Mouse (Mus musculus) forebrain, embryonic 12.5 days (tissue): ENCODE results near the gene Zfand5. TPM values are rescaled to one million over a fixed set of nuclear protein-coding genes. Genes with fewer than 3 reads are reported as not detected.
"Not testable (repeated sequence)": the region's sequence is repeated elsewhere in the genome, so short reads cannot be mapped to it uniquely, and the experiment has no call there.

ENCODE experiments used
- ATAC-seq: fragments of 200-750 bp; cut with Nextera tagmentation; 2 replicates; pipeline ENCODE4 v1.8.0; 2017; ENCODE audit warnings: moderate TSS enrichment; ENCODE audit not compliant: low FRiP score
- H3K27ac ChIP-seq: fragments of 300-500 bp; sonication (generic); 2 replicates; pipeline ENCODE4 v1.5.1; 2016; ENCODE audit warnings: mild to moderate bottlenecking
- H3K27me3 ChIP-seq: fragments of 300-500 bp; sonication (generic); 2 replicates; pipeline ENCODE4 v1.6.1; 2016; ENCODE audit warnings: mild to moderate bottlenecking
- H3K36me3 ChIP-seq: fragments of 300-500 bp; sonication (generic); replicated peaks from 2 replicates; pipeline ENCODE4 v1.6.1; 2016; ENCODE audit warnings: mild to moderate bottlenecking
- H3K4me1 ChIP-seq: fragments of 300-500 bp; sonication (generic); 2 replicates; pipeline ENCODE4 v1.6.1; 2016
- H3K4me2 ChIP-seq: fragments of 300-500 bp; sonication (generic); 2 replicates; pipeline ENCODE4 v1.6.1; 2016; ENCODE audit warnings: mild to moderate bottlenecking, moderate library complexity
- H3K4me3 ChIP-seq: fragments of 300-500 bp; sonication (generic); replicated peaks from 2 replicates; pipeline ENCODE4 v1.5.1; 2016; ENCODE audit warnings: mild to moderate bottlenecking
- H3K9ac ChIP-seq: fragments of 300-500 bp; sonication (generic); 2 replicates; pipeline ENCODE4 v1.6.1; 2016; ENCODE audit warnings: mild to moderate bottlenecking
- H3K9me3 ChIP-seq: fragments of 300-500 bp; sonication (generic); 2 replicates; pipeline ENCODE4 v1.6.1; 2016
- WGBS: fragments of 180-500 bp; shearing (Covaris S2); methylation state at CpG from one replicate; pipeline ENCODE4 v1.1.7; 2016; 5-methylcytosine and 5-hydroxymethylcytosine counted together
- polyA plus RNA-seq: library from polyadenylated mRNA; unstranded; fragments of >200 nt; fragmentation: Nextera tagmentation; extraction: Ambion mirVana; gene quantifications from 2 replicates; pipeline ENCODE4 v1.2.1, GENCODE M21; 2016

Gene Zfand5
- 150 and 152 TPM in 2 replicates for polyA plus RNA-seq

DNA sequence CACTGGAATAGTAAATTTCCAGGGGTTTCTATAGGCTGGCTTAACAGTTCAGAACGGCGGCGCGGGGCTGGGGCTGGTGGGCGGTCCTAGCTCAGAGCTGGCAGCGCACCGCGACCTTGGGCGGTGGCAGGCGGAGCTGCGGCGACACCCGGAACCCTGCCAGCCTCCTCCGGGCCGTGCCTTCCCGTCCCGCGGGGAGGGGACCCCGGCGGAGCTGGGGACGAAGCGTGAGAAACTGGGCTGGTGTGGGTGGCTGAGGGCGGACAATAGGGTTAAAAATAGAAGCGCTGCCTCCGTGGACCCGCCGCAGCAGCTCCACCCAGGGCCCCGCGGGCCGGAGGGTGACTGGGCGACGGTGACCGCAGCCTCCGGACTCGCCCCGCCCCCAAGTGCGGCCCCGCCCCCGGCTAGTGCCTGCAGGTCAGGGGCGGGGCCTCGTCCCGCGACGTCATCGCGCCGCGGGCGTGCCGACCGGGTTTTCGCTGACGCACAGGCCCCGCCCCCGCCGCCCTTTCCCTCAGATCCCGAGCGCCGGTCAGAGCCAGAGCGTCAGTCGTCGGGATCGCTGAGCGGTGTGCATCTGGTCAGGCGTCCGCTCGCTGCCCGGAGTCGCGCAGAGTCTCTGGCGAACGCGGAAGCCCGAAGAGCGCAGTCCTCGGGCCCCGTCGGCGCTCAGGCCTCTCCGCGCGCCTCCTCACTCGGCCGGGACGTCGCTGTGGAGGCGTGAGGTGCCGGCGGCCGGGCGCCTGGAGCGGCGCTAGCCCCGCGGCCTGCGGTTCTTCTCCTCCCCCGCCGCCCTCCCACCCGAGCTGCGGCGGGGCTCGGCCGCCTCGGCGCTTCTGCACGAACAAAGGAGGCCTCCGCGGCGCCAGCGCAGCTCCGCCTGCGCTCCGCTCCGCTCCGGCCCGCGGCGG lies at the start of gene Zfand5:
Gene Zfand5, plus strand, starts transcription at position 538 of the 914 bp plus-strand sequence.
- no peaks in the 10 kb centered on the region for H3K27me3 ChIP-seq
- peak within 1 kb of the TSS; percentile 100 for H3K9ac ChIP-seq
- peaks cover 17% of the 10 kb centered on the region for H3K4me1 ChIP-seq
- peak within 1 kb of the TSS; percentile 100 for H3K27ac ChIP-seq
- H3K4me3 ChIP-seq, result peak within 1 kb of the TSS; percentile 98
- ATAC-seq, result peak; percentile 96
- WGBS, result under 1% methylated on average over 93 of the region's 118 CpGs
- no peaks in the 10 kb centered on the region for H3K9me3 ChIP-seq
- peak within 1 kb of the TSS; percentile 62 for H3K4me2 ChIP-seq
- peaks cover 7% of the 10 kb centered on the region for H3K36me3 ChIP-seq

DNA sequence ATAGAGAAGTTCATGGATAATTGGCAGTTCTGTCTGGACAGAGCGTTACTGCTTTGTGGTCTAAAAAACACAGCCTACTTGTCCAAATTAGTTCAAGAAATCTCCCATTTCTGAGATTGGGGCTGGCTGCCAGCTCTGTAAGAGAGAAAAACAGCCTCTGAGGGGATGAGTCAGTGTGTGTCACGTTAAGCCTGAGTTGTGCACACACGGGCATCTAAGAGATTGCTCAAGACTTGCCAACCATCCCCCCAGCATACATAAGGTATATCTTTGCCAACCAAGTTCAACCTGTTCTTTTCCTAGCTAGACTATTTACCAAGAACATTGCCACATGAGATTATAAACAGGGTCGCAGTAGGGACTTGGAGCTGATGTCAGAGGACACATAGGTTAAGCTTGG lies 44.9 kb upstream of the Zfand5 start:
- no peaks in the 10 kb centered on the region for H3K36me3 ChIP-seq
- no peak overlapping the region for H3K9ac ChIP-seq
- H3K4me1 ChIP-seq, result no peaks in the 10 kb centered on the region
- WGBS, result 82% methylated on average over 4 of the region's 4 CpGs
- H3K4me2 ChIP-seq, result no peak overlapping the region
- H3K9me3 ChIP-seq, result no peaks in the 10 kb centered on the region
- H3K4me3 ChIP-seq, result no peak overlapping the region
- no peaks in the 10 kb centered on the region for H3K27me3 ChIP-seq
- no peak overlapping the region for H3K27ac ChIP-seq
- ATAC-seq, result no peak

DNA sequence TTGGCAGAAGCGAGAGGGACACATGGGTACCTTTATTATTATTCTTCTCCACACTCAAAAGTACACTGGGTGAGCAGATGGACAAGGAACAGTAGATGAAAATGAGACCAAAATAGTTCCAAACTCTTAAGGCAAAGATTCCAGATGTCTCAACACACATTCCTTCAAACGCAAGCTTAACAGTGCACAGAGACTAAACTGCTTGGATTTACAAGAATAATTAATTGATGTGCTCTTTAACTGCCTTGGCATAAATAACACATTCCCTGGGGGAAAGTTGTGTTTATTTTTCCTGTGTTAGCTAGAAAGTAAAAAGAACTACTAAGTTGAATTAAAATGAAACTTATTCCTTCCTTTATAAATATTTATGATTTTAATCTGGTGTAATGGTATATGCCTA lies 44.3 kb upstream of the Zfand5 start:
- no peak overlapping the region for H3K9ac ChIP-seq

DNA sequence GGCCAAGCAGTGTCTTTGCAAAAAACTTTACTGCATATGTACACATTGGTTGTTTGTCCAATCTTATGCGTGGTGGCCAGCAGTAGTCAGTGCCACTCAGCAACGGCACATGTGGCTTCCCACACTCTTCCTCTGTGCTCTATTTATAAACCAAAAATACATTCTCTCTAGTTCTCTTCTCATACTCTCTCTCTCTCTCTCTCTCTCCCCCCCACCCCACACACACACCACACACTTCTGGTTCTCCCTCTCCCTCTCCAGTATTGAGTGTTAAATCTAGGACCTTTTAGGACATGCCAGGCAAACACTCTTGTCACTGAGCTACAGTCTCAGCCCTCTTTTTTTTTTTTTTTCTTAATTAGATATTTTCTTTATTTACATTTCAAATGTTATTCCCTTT lies 23.3 kb upstream of the Zfand5 start:
- not testable (repeated sequence) for ATAC-seq, H3K27me3 ChIP-seq, H3K9me3 ChIP-seq, H3K4me2 ChIP-seq, H3K4me1 ChIP-seq, H3K36me3 ChIP-seq, H3K9ac ChIP-seq, H3K4me3 ChIP-seq, H3K27ac ChIP-seq
- 98% methylated on average over 2 of the region's 2 CpGs for WGBS

More for the DNA sequence above, 44.3 kb upstream of the Zfand5 start:
- H3K36me3 ChIP-seq, result no peaks in the 10 kb centered on the region
- H3K4me2 ChIP-seq, result no peak overlapping the region
- no peaks in the 10 kb centered on the region for H3K9me3 ChIP-seq
- H3K4me1 ChIP-seq, result no peaks in the 10 kb centered on the region
- ATAC-seq, result no peak
- H3K27me3 ChIP-seq, result no peaks in the 10 kb centered on the region
- 69% methylated on average over 2 of the region's 2 CpGs for WGBS
- H3K27ac ChIP-seq, result no peak overlapping the region
- H3K4me3 ChIP-seq, result no peak overlapping the region

DNA sequence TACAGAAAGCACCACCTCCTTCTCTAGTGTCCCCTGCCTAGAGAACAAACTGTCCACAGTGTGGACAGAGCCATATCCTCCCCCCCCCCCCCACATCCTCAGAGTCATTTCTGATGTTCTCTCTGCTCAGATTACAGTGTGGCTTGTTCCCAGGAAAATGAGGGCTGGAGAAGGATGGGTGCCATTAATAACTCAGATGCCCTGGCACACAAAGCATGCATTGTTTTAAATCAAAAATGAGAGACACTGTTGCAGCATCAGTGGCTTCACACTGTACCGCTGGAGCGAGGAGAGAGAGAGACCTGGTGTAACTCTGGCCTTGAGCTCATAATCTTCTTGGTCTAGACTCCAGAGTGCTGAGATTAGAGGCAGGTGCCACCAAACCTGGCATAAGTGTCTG lies 18.2 kb upstream of the Zfand5 start:
- no peaks in the 10 kb centered on the region for H3K4me1 ChIP-seq
- no peak overlapping the region for H3K4me2 ChIP-seq
- no peak overlapping the region for H3K9ac ChIP-seq
- H3K27ac ChIP-seq, result no peak overlapping the region
- 87% methylated on average over 2 of the region's 2 CpGs for WGBS
- H3K4me3 ChIP-seq, result no peak overlapping the region
- H3K9me3 ChIP-seq, result no peaks in the 10 kb centered on the region
- no peaks in the 10 kb centered on the region for H3K27me3 ChIP-seq
- ATAC-seq, result no peak
- no peaks in the 10 kb centered on the region for H3K36me3 ChIP-seq

DNA sequence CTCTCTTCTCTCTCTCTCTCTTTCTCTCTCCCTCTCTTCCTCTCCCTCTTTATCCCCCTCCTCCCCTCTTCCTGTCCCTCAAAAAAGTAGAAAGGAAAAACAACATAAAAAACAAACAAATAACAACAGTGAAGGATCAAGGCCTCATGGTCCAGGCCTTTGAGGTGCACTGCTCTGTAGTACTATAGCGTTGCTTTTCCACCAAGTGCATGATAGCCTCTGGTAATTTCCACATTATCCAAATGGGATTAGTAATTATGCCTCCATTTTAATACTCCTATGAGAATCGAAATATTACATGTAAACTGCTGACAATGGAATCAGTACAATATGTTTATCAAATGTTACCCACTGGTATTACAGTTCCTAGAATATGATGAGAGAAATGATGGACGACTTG lies 16.2 kb upstream of the Zfand5 start:
- ATAC-seq, result no peak
- no peaks in the 10 kb centered on the region for H3K27me3 ChIP-seq
- WGBS, result 87% methylated on average over 3 of the region's 3 CpGs
- H3K9ac ChIP-seq, result no peak overlapping the region
- H3K27ac ChIP-seq, result no peak overlapping the region
- H3K4me2 ChIP-seq, result no peak overlapping the region
- no peaks in the 10 kb centered on the region for H3K36me3 ChIP-seq
- no peaks in the 10 kb centered on the region for H3K9me3 ChIP-seq
- H3K4me3 ChIP-seq, result no peak overlapping the region
- no peaks in the 10 kb centered on the region for H3K4me1 ChIP-seq

DNA sequence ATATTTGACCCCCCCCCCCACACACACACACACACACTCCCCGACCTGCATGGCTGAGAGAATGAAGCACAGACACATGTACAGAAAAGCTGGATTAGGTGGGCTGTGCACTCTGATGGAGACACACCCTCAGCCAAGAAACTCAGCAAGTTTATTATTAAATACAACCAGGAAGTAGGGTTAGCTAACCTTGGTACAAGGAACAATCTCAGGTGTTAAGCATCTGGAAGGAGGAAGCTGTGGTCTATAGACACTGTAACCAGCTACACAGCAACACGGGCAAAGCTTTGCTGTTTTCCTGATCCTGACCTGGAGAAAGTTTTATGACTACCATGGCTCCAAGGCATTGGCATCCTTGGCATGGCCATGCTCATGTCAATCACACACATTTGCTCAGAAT lies 12.6 kb upstream of the Zfand5 start:
- 79% methylated on average over 2 of the region's 2 CpGs for WGBS
- Histone ChIP-seq H3K27me3 (no peaks in the 10 kb centered on the region), H3K36me3 (no peaks in the 10 kb centered on the region), H3K9me3 (no peaks in the 10 kb centered on the region), H3K4me1 (no peaks in the 10 kb centered on the region), H3K27ac (no peak overlapping the region), H3K4me2 (no peak overlapping the region), H3K4me3 (no peak overlapping the region), H3K9ac (no peak overlapping the region)
- no peak for ATAC-seq

DNA sequence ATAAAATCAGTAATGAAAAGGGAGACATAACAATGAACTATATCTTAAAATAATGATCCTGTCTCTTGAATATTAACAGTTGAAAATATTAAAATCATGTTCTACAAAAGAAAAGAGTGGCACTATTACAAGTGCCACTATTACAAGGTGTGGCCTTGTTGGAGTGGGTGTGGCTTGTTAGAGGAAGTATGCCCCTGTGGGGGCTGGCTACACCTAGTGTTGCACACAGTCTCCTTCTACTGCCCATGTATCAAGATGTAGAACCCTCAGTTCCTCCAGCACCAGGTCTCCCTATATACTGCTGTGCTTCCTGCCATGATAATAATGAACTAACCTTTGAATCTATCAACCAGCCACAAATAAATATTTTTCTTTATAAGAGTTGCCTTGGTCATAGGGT lies 11.8 kb upstream of the Zfand5 start:
- no peaks in the 10 kb centered on the region for H3K27me3 ChIP-seq
- no peaks in the 10 kb centered on the region for H3K9me3 ChIP-seq
- no peak overlapping the region for H3K27ac ChIP-seq
- no peak overlapping the region for H3K9ac ChIP-seq
- H3K4me3 ChIP-seq, result no peak overlapping the region
- H3K4me2 ChIP-seq, result no peak overlapping the region
- ATAC-seq, result no peak
- no peaks in the 10 kb centered on the region for H3K36me3 ChIP-seq
- H3K4me1 ChIP-seq, result no peaks in the 10 kb centered on the region

DNA sequence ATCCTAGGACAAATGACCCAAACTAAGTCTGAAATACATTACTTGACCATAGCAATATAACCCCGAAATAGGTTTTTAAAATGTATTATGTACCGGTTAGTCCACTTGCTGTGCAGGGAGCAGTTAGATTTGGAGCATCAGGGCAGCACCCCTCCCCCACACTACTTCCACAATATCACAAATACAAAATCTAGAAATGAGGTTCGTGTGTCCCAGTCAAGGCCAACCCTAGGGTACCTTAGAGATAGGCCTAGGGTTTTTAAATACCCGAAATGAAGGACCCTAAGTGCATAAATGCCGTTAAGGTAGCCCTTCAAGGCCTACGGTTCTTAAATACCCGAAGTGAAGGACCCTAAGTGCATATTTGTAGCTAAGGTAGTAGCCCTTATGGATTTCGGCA lies 892 bp upstream of the Zfand5 start:
- peak overlapping the region; percentile 100; the same call in 1 of the 2 replicates for H3K9ac ChIP-seq
- peak; percentile 0; the same call in 1 of the 2 replicates for ATAC-seq
- H3K27me3 ChIP-seq, result no peaks in the 10 kb centered on the region
- H3K4me3 ChIP-seq, result peak overlapping the region; percentile 98
- peak overlapping the region; percentile 62 for H3K4me2 ChIP-seq
- H3K4me1 ChIP-seq, result peaks cover 13% of the 10 kb centered on the region
- H3K36me3 ChIP-seq, result no peaks in the 10 kb centered on the region
- 34% methylated on average over 8 of the region's 8 CpGs for WGBS
- H3K27ac ChIP-seq, result peak overlapping the region; percentile 100
- no peaks in the 10 kb centered on the region for H3K9me3 ChIP-seq

DNA sequence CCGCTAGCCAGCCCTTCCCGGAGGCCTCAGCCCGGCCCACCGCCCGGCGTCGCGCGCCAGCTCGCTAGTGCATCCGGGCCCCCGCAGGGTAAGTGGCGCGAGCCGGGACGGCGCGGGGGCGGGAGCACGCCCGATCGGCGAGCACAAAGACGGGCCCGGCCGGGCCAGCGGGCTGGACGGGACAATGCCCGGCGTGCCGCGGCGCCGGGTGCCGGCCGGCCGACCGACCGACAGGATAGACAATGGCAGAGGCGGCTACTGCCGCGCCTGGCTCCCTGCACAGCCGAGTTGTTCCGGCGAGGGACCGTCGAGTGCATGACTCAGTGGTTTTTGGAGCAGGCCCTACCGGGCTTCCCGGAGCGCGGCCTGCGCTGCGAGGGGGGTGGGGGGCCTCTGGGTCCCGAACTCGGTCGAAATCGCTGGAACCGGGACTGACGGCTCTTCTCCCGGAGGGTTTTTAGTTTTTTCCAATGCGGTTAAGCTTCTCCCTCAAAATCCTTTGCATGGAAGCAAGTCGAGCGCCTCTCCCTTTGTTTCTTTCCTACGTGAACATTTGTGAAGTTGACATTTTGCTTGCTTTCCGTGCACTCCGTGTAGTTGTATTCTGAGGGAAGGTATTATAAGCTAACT lies 692 bp downstream of the Zfand5 start:
- Histone ChIP-seq H3K4me1 (peaks cover 17% of the 10 kb centered on the region), H3K4me3 (peak overlapping the region; percentile 98), H3K4me2 (peak overlapping the region; percentile 31), H3K9me3 (no peaks in the 10 kb centered on the region), H3K36me3 (peaks cover 13% of the 10 kb centered on the region), H3K9ac (peak overlapping the region; percentile 100), H3K27me3 (no peaks in the 10 kb centered on the region), H3K27ac (peak overlapping the region; percentile 100)
- ATAC-seq, result peak; percentile 59
- WGBS, result under 1% methylated on average over 66 of the region's 66 CpGs

DNA sequence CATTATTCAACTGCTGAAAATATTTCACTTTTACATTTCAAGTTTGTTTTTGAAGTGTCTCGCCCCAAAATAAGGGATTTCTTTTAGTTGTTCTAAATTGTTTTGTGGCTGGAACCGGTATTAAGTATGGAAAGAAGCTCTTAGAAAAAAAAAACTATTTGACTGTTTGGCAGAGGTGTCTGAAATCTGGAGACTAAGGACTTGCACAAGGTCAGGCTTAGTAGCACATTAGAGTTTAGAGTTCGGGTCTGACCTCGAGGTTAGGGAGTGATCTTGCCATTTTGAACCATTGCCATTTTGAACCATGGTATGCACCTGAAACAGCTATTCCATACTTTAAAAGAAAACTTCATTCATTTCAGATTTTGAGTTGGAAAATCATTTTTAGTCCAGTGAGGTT lies 1.4 kb downstream of the Zfand5 start:
- WGBS, result 0% methylated on average over 4 of the region's 4 CpGs
- Histone ChIP-seq H3K4me2 (peak overlapping the region; percentile 77), H3K4me1 (peaks cover 17% of the 10 kb centered on the region), H3K27me3 (no peaks in the 10 kb centered on the region), H3K9ac (peak overlapping the region; percentile 60), H3K9me3 (no peaks in the 10 kb centered on the region), H3K27ac (no peak overlapping the region), H3K4me3 (peak overlapping the region; percentile 98), H3K36me3 (peaks cover 18% of the 10 kb centered on the region)
- no peak for ATAC-seq

DNA sequence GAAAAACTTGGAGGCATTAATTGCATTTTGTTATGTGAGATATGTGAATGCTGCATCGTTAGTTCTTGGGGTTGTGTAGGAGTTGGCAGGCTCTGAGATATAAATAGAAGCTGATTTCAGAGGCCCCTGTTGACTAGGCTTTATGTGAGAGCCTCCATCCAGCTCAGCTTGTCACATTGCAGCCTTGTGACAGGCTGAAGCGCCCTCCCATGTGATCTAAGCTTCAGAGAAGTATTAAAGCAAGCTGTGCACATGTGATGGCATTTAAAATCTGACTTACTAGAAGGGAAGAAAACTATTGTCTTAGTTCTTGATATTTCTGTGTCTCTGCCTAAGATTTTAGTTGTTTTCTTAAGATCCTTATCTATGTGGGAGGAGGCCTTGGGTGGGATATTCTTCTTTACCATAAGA lies 2.1 kb downstream of the Zfand5 start:
- no peaks in the 10 kb centered on the region for H3K9me3 ChIP-seq
- no peak overlapping the region for H3K27ac ChIP-seq
- H3K36me3 ChIP-seq, result peaks cover 18% of the 10 kb centered on the region
- no peak for ATAC-seq
- WGBS, result 2% methylated on average over 2 of the region's 2 CpGs
- peak overlapping the region; percentile 77 for H3K4me2 ChIP-seq
- peak overlapping the region; percentile 98 for H3K4me3 ChIP-seq
- peak overlapping the region; percentile 60 for H3K9ac ChIP-seq
- H3K27me3 ChIP-seq, result no peaks in the 10 kb centered on the region
- H3K4me1 ChIP-seq, result peaks cover 17% of the 10 kb centered on the region
